In genomic region chr19:34291956-34292355, GRCm38 (mm10) we compare ENCODE assay signal across 19 mouse cellular contexts. TPM values are rescaled to one million over a fixed set of nuclear protein-coding genes. Genes with fewer than 3 reads are reported as not detected.
DNase-seq lines count a peak whose midpoint lies in the region; ATAC-seq and TF ChIP-seq lines count a peak whose summit lies in the region.
"Had no signal": no experiment of that assay in that cellular context is flagged by ENCODE, and none has a peak within 500 bp of the region (broad histone marks: within the 10 kb centered on the region; RNA-seq: fewer than 3 reads in every experiment).

No protein-coding gene starts in this region.

- peak overlapping the region; percentile 45 for H3K9ac ChIP-seq in liver, adult 2 months (ENCODE audit: low read depth, low read length)
- no peak overlapping the region for H3K9ac ChIP-seq in liver, embryonic 12.5 days
- H3K9ac ChIP-seq: forebrain, postnatal 0 days; heart, embryonic 15.5 days; hindbrain, embryonic 12.5 days; limb, embryonic 15.5 days had no signal

- H3K4me2 ChIP-seq in liver, embryonic 12.5 days, result no peak overlapping the region

- H3K36me3 ChIP-seq in liver, adult 2 months (ENCODE audit: control insufficient read depth, insufficient read depth, low read length), result no peaks in the 10 kb centered on the region; the same call in 1 of the 2 replicates
- H3K36me3 ChIP-seq in liver, embryonic 12.5 days, result no peaks in the 10 kb centered on the region
- peaks cover 7% of the 10 kb centered on the region for H3K36me3 ChIP-seq in thymus, adult 2 months (ENCODE audit: control insufficient read depth, insufficient read depth, low read length)
- H3K36me3 ChIP-seq: forebrain, embryonic 10.5 days; heart, embryonic 15.5 days; hindbrain, embryonic 12.5 days; kidney, embryonic 15.5 days; limb, embryonic 15.5 days; midbrain, embryonic 10.5 days had no signal

- WGBS in liver, adult 2 months, result 40% methylated on average over 5 of the region's 5 CpGs
- 72% methylated on average over 5 of the region's 5 CpGs for WGBS in liver, embryonic 12.5 days (ENCODE audit: insufficient replicate concordance)
- 72% methylated on average over 5 of the region's 5 CpGs for WGBS in thymus, adult 2 months

- H3K79me2 ChIP-seq in liver, adult 2 months (ENCODE audit: control insufficient read depth, insufficient read depth, low read length), result peaks cover 13% of the 10 kb centered on the region

- DNase-seq in gastrocnemius, adult 2 months, result no peak
- no peak for DNase-seq in gastrocnemius, adult 8-10 months (ENCODE audit: low spot score in 2 of 2)
- DNase-seq in liver, adult 2 months (ENCODE audit: extremely low read depth, low read depth, low spot score), result peak; percentile 25
- no peak for DNase-seq in thymus, adult 2 months
- DNase-seq in thymus, postnatal 10 days (ENCODE audit: low spot score in 2 of 2), result no peak
- DNase-seq in left cerebral cortex, adult 18-20 months (ENCODE audit: low spot score in 2 of 2), result no peak
- DNase-seq: cerebellum, adult 8-10 months; forebrain, postnatal 0 days; retina, postnatal 1 day; right cerebral cortex, postnatal 4 days; thymus, postnatal 14 days had no signal

- ATAC-seq in liver, embryonic 12.5 days, result no peak
- ATAC-seq: forebrain, postnatal 0 days; inflammation-experienced regulatory T-cells, adult 6 months had no signal

- peaks cover 18% of the 10 kb centered on the region for H3K4me1 ChIP-seq in liver, adult 2 months (ENCODE audit: control insufficient read depth, insufficient read depth, low read length)
- peaks cover 10% of the 10 kb centered on the region; the same call in 1 of the 2 replicates for H3K4me1 ChIP-seq in liver, embryonic 12.5 days
- H3K4me1 ChIP-seq in thymus, adult 2 months (replicated peaks; ENCODE audit: control insufficient read depth, insufficient read depth, low read length), result peaks cover 30% of the 10 kb centered on the region

- peak overlapping the region; percentile 78 for H3K4me3 ChIP-seq in gastrocnemius, adult 2 months
- H3K4me3 ChIP-seq in liver, adult 2 months (ENCODE audit: insufficient read depth, low read depth, low read length), result no peak overlapping the region; the same call in 1 of the 2 replicates
- H3K4me3 ChIP-seq in liver, embryonic 12.5 days, result no peak overlapping the region
- peak overlapping the region; percentile 29 for H3K4me3 ChIP-seq in thymus, adult 2 months (ENCODE audit: control insufficient read depth, insufficient read depth, low read length)
- H3K4me3 ChIP-seq: forebrain, embryonic 10.5 days; hindbrain, embryonic 12.5 days; midbrain, embryonic 10.5 days had no signal

- H3K27ac ChIP-seq in gastrocnemius, adult 2 months, result peak overlapping the region; percentile 24; the same call in 1 of the 2 replicates
- H3K27ac ChIP-seq in liver, adult 2 months (replicated peaks; ENCODE audit: insufficient read depth, low read depth, low read length), result peak overlapping the region; percentile 93
- H3K27ac ChIP-seq in liver, embryonic 12.5 days, result no peak overlapping the region
- H3K27ac ChIP-seq in thymus, adult 2 months (ENCODE audit: control insufficient read depth, insufficient read depth, low read length), result peak overlapping the region; percentile 26; the same call in 1 of the 2 replicates
- H3K27ac ChIP-seq: forebrain, embryonic 10.5 days; heart, embryonic 15.5 days; hindbrain, embryonic 12.5 days; kidney, embryonic 15.5 days; limb, embryonic 15.5 days; midbrain, embryonic 10.5 days had no signal

- H3K9me3 ChIP-seq in liver, embryonic 12.5 days (replicated peaks), result no peaks in the 10 kb centered on the region
- H3K9me3 ChIP-seq: forebrain, embryonic 10.5 days; heart, embryonic 15.5 days; hindbrain, embryonic 12.5 days; kidney, embryonic 15.5 days; limb, embryonic 15.5 days; midbrain, embryonic 10.5 days had no signal

- intact Hi-C loops in gastrocnemius, adult 2 months (cut with DNase I), result no loop called here

- H3K27me3 ChIP-seq in liver, adult 2 months (ENCODE audit: control insufficient read depth, insufficient read depth, low read length), result no peaks in the 10 kb centered on the region
- peaks cover 10% of the 10 kb centered on the region for H3K27me3 ChIP-seq in liver, embryonic 12.5 days (replicated peaks)
- H3K27me3 ChIP-seq in thymus, adult 2 months (ENCODE audit: control insufficient read depth, insufficient read depth, low read length), result no peaks in the 10 kb centered on the region

- no peak for TF ChIP-seq POLR2A in liver, adult 2 months (IDR thresholded peaks at IDR 0.05; ENCODE audit: extremely low read depth, insufficient read depth, low read length)
- TF ChIP-seq POLR2A in thymus, adult 2 months (IDR thresholded peaks at IDR 0.05; ENCODE audit: control insufficient read depth, extremely low read depth, insufficient read depth, low read length, poor library complexity), result no peak

- TF ChIP-seq CTCF in gastrocnemius, adult 2 months (IDR thresholded peaks at IDR 0.05), result no peak
- no peak for TF ChIP-seq CTCF in liver, adult 2 months (IDR thresholded peaks at IDR 0.05; ENCODE audit: low read depth, low read length)
- TF ChIP-seq CTCF in thymus, adult 2 months (IDR thresholded peaks at IDR 0.05; ENCODE audit: borderline replicate concordance, control insufficient read depth, extremely low read depth, insufficient read depth, low read length, poor library complexity), result no peak

RNA-seq across cellular contexts. Expression of gene Fas, which starts 1.5 kb away (rescaled TPM):
- 1 to 10 TPM; 4.0 to 5.8 TPM for total RNA-seq in gastrocnemius, adult 2 months (2021)
- 1 to 10 TPM; 1.7 to 5.1 (median 4.2) TPM for total RNA-seq in gastrocnemius, adult 8-10 months (2022)
- total RNA-seq in liver, adult 2 months (2014; rRNA removed), result 20.2 and 25.5 TPM in 2 replicates
- 3.4 and 4.9 TPM in 2 replicates for polyA plus RNA-seq in liver, adult 2 months (2012; rRNA removed)
- 0.74 and 1.4 TPM in 2 replicates for polyA plus RNA-seq in liver, embryonic 12.5 days (2016; fragmentation: Nextera tagmentation; extraction: Ambion mirVana)
- polyA plus RNA-seq in thymus, adult 2 months (2012; rRNA removed), result 12.1 and 14.3 TPM in 2 replicates
- 1 to 10 TPM; 1.6 to 1.9 TPM for total RNA-seq in left cerebral cortex, adult 18-20 months (2021)
- polyA plus RNA-seq: forebrain, embryonic 10.5 days had no signal

RNA-seq across cellular contexts. Expression of gene Acta2, which starts 36.6 kb away (rescaled TPM):
- total RNA-seq in gastrocnemius, adult 2 months (2021), result 10 to 100 TPM; 52.8 to 61.6 TPM
- total RNA-seq in gastrocnemius, adult 8-10 months (2022), result 10 to 100 TPM; 35.5 to 61.5 (median 44.4) TPM
- 2.0 and 5.2 TPM in 2 replicates for total RNA-seq in liver, adult 2 months (2014; rRNA removed)
- 3.6 and 4.6 TPM in 2 replicates for polyA plus RNA-seq in liver, adult 2 months (2012; rRNA removed)
- 26.4 and 31.0 TPM in 2 replicates for polyA plus RNA-seq in liver, embryonic 12.5 days (2016; fragmentation: Nextera tagmentation; extraction: Ambion mirVana)
- 113 and 117 TPM in 2 replicates for polyA plus RNA-seq in thymus, adult 2 months (2012; rRNA removed)
- total RNA-seq in left cerebral cortex, adult 18-20 months (2021), result 10 to 100 TPM; 11.2 to 15.1 TPM

Comparison
In these comparisons a context has a peak if more than half of its experiments do, and no peak if none do; other contexts are left out.
1. H3K4me3 ChIP-seq: peak in gastrocnemius, adult 2 months (single experiment) and thymus, adult 2 months (single experiment); none in liver, adult 2 months (single experiment) and liver, embryonic 12.5 days (single experiment).